Mouse (Mus musculus): ENCODE measurements around the gene Pycard. TPM values are rescaled to one million over a fixed set of nuclear protein-coding genes. Genes with fewer than 3 reads are reported as not detected.
"Not testable (repeated sequence)": the region's sequence is repeated elsewhere in the genome, so short reads cannot be mapped to it uniquely, and the experiment has no call there.

The Pycard gene
- polyA plus RNA-seq, 1 experiment = 17.0 TPM

DNA sequence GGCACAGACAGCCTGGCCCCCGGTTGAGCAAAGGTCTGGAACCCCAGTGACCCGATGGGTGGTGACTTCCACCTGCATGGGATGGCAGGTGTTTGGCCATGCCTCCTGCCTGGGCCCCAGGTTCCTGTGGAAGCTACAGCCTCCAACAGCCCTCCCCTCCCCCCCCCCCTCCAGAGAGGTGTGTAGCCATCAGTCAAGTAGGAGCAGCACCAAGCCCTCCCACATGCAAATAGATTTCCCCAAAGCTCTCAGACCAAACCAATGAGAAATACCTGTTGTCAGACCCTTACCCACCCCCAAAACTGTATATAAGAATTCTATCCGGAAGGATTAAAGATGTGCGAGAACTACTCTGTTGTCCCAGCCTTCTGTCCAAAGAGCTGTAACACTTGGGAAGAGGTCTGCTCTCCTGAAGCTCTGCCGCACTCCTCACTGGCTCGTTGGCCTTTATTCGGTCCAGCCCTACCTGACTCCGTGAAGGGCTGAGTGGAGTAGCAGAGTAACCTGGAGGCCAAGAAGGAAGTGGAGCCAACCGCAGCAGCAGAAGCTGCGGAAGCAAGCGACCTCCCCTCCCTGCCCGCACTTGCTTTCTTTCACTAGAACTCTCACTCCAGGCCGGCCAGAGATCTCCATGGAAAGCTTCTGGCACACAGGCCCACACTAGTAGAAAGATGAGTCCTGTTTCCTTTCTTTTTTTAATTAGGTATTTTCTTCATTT is 40.6 kb downstream of the Pycard start:
- Histone ChIP-seq H3K36me3 (replicated peaks; ENCODE audit: low read length) (no peaks in the 10 kb centered on the region), H3K4me1 (peaks cover 43% of the 10 kb centered on the region), H3K27me3 (replicated peaks) (no peaks in the 10 kb centered on the region), H3K9me3 (no peaks in the 10 kb centered on the region), H3K4me3 (replicated peaks) (peak overlapping the region; percentile 73)
- TF ChIP-seq GATA1 (IDR thresholded peaks at IDR 0.05; ENCODE audit: borderline replicate concordance, low read length) (no peak), FLI1 (IDR thresholded peaks at IDR 0.05; ENCODE audit: low read length) (no peak)

DNA sequence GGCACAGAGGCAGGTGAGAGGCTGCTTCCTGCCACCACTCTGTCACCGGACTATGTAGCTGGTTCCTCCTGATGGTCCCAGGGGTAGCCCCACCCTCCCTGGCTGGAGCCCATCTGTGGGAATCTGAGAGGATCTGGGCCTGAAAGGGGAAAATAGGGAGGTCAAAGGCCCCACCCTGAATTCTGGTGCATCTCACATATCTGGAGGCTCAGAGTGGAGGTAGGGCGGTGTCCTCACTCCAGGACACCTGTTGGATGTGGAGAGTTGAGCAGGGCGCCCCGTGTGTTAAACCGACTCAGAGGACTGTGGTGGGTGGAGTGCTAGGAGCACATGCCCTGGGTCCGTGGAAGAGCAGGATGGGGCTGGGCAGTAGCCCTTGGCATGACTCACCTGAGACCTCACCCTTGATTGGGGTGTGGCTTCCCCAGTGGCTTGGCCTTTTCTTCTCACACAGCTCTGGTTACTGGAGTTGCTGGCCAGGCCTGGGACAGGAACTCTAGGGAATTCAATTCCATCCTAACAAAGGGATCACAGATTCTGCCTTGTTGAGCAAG is 47.1 kb downstream of the Pycard start, which contains the start of gene Prss36:
Gene Prss36, minus strand, starts transcription at position 256 of the 554 bp plus-strand sequence.
- peaks cover 41% of the 10 kb centered on the region for H3K27me3 ChIP-seq (replicated peaks)
- no peak within 1 kb of the TSS for H3K4me3 ChIP-seq (replicated peaks)
- H3K36me3 ChIP-seq (replicated peaks; ENCODE audit: low read length) = no peaks in the 10 kb centered on the region
- peaks cover 46% of the 10 kb centered on the region for H3K4me1 ChIP-seq
- TF ChIP-seq FLI1 (IDR thresholded peaks at IDR 0.05; ENCODE audit: low read length) = no peak
- no peak for TF ChIP-seq GATA1 (IDR thresholded peaks at IDR 0.05; ENCODE audit: borderline replicate concordance, low read length)
- H3K9me3 ChIP-seq = no peaks in the 10 kb centered on the region

DNA sequence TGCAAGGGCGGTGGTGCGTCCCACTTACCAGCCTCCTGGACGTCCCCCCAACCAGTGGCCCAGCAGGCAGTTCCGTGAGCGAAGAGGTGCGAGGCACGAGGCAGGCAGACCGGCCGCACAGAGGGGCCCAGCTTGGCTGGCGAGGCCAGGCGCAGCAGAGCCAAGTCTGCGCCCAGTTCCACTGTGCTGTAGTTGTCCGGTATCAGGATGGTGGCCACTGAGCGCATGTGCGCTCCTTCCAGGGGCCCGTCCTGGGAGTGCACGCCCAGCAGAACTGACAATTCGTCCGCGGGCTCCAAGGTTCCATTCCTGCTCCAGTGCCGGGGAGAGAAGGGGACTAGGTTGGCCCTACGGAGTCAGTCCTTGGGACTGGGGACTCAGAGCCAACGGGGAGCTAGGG is 49.1 kb downstream of the Pycard start:
- Histone ChIP-seq H3K9me3 (no peaks in the 10 kb centered on the region), H3K36me3 (replicated peaks; ENCODE audit: low read length) (no peaks in the 10 kb centered on the region), H3K4me1 (peaks cover 44% of the 10 kb centered on the region), H3K27me3 (replicated peaks) (peaks cover 43% of the 10 kb centered on the region), H3K4me3 (replicated peaks) (peak overlapping the region; percentile 10)
- TF ChIP-seq GATA1 (IDR thresholded peaks at IDR 0.05; ENCODE audit: borderline replicate concordance, low read length) (no peak), FLI1 (IDR thresholded peaks at IDR 0.05; ENCODE audit: low read length) (no peak)

DNA sequence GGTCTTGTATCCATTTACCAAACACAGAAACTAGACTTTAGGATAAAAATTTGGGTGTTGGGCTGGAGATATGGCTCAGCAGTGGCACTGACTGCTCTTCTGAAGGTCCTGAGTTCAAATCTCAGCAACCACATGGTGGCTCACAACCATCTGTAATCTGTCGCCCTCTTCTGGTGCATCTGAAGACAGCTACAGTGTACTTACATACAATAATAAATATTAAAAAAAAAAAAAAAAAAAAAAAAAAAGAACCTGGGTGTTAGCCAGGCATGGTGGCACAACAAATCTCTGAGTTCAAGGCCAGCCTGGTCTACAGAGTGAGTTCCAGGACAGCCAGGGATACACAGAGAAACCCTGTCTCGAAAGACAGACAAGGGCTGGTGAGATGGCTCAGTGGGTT is 51.6 kb downstream of the Pycard start:
- peaks cover 42% of the 10 kb centered on the region for H3K27me3 ChIP-seq (replicated peaks)
- H3K4me3 ChIP-seq (replicated peaks); H3K9me3 ChIP-seq; H3K36me3 ChIP-seq (replicated peaks; ENCODE audit: low read length): not testable (repeated sequence)
- H3K4me1 ChIP-seq = peaks cover 23% of the 10 kb centered on the region; the same call in 1 of the 2 replicates

Other genes starting within 250 kb of the Pycard start
- gene Fbxl19, start 249.3 kb downstream of the Pycard start, polyA plus RNA-seq (2012; ENCODE audit: insufficient read depth, low replicate concordance) = 54.6 and 102 TPM in 2 replicates
- 27.3 and 62.4 TPM in 2 replicates for gene Orai3, start 224.1 kb downstream of the Pycard start, polyA plus RNA-seq (2012; ENCODE audit: insufficient read depth, low replicate concordance)
- 32.9 and 47.6 TPM in 2 replicates for gene Setd1a, start 217.2 kb downstream of the Pycard start, polyA plus RNA-seq (2012; ENCODE audit: insufficient read depth, low replicate concordance)
- gene Gm49388, start 208.3 kb downstream of the Pycard start, polyA plus RNA-seq (2012; ENCODE audit: insufficient read depth, low replicate concordance) = not detected in 2 replicates
- gene Hsd3b7, start 193.3 kb downstream of the Pycard start, polyA plus RNA-seq (2012; ENCODE audit: insufficient read depth, low replicate concordance) = 13.9 and 53.3 TPM in 2 replicates
- gene Stx4a, start 169.6 kb downstream of the Pycard start, polyA plus RNA-seq (2012; ENCODE audit: insufficient read depth, low replicate concordance) = 27.2 and 167 TPM in 2 replicates
- 0.02 TPM in 1 of 2 replicates, not detected in the other for gene Stx1b, start 169.3 kb downstream of the Pycard start, polyA plus RNA-seq (2012; ENCODE audit: insufficient read depth, low replicate concordance)
- gene Zfp646, start 117.6 kb downstream of the Pycard start, polyA plus RNA-seq (2012; ENCODE audit: insufficient read depth, low replicate concordance) = 1.0 and 6.3 TPM in 2 replicates
- 9.4 and 18.0 TPM in 2 replicates for gene Zfp668, start 117.0 kb downstream of the Pycard start, polyA plus RNA-seq (2012; ENCODE audit: insufficient read depth, low replicate concordance)
- gene Prss53, start 102.9 kb downstream of the Pycard start, polyA plus RNA-seq (2012; ENCODE audit: insufficient read depth, low replicate concordance) = 0.44 TPM in 1 of 2 replicates, not detected in the other
- gene Gm21974, start 98.4 kb downstream of the Pycard start, polyA plus RNA-seq (2012; ENCODE audit: insufficient read depth, low replicate concordance) = not detected in 2 replicates
- 26.7 and 40.9 TPM in 2 replicates for gene Vkorc1, start 98.2 kb downstream of the Pycard start, polyA plus RNA-seq (2012; ENCODE audit: insufficient read depth, low replicate concordance)
- 36.9 and 149 TPM in 2 replicates for gene Bckdk, start 89.8 kb downstream of the Pycard start, polyA plus RNA-seq (2012; ENCODE audit: insufficient read depth, low replicate concordance)
- gene Kat8, start 81.4 kb downstream of the Pycard start, polyA plus RNA-seq (2012; ENCODE audit: insufficient read depth, low replicate concordance) = 2.6 and 4.8 TPM in 2 replicates
- not detected in 2 replicates for gene Prss8, start 63.8 kb downstream of the Pycard start, polyA plus RNA-seq (2012; ENCODE audit: insufficient read depth, low replicate concordance)
- gene Prss36, start 47.1 kb downstream of the Pycard start, polyA plus RNA-seq (2012; ENCODE audit: insufficient read depth, low replicate concordance) = 2.7 and 10.0 TPM in 2 replicates
- gene Fus, start 26.4 kb downstream of the Pycard start, polyA plus RNA-seq (2012; ENCODE audit: insufficient read depth, low replicate concordance) = 25.6 and 318 TPM in 2 replicates
- gene Trim72, start 10.1 kb upstream of the Pycard start, polyA plus RNA-seq (2012; ENCODE audit: insufficient read depth, low replicate concordance) = 0.50 TPM in 1 of 2 replicates, not detected in the other
- gene Itgam, start 68.8 kb upstream of the Pycard start, polyA plus RNA-seq (2012; ENCODE audit: insufficient read depth, low replicate concordance) = 0.69 and 6.0 TPM in 2 replicates
- not detected in 2 replicates for gene Gm49368, start 68.8 kb upstream of the Pycard start, polyA plus RNA-seq (2012; ENCODE audit: insufficient read depth, low replicate concordance)
- gene Itgax, start 135.7 kb upstream of the Pycard start, polyA plus RNA-seq (2012; ENCODE audit: insufficient read depth, low replicate concordance) = not detected in 2 replicates
- gene Itgad, start 160.5 kb upstream of the Pycard start, polyA plus RNA-seq (2012; ENCODE audit: insufficient read depth, low replicate concordance) = 0.26 TPM in 1 of 2 replicates, not detected in the other
- 7.2 TPM in 1 of 2 replicates, not detected in the other for gene Cox6a2, start 212.5 kb upstream of the Pycard start, polyA plus RNA-seq (2012; ENCODE audit: insufficient read depth, low replicate concordance)
- gene Armc5, start 243.5 kb upstream of the Pycard start, polyA plus RNA-seq (2012; ENCODE audit: insufficient read depth, low replicate concordance) = 23.8 and 36.6 TPM in 2 replicates
- gene 9130023H24Rik, start 244.2 kb upstream of the Pycard start, polyA plus RNA-seq (2012; ENCODE audit: insufficient read depth, low replicate concordance) = 0.97 and 1.2 TPM in 2 replicates